14 mouse cellular contexts compared by ENCODE assay signal in the genomic region with DNA sequence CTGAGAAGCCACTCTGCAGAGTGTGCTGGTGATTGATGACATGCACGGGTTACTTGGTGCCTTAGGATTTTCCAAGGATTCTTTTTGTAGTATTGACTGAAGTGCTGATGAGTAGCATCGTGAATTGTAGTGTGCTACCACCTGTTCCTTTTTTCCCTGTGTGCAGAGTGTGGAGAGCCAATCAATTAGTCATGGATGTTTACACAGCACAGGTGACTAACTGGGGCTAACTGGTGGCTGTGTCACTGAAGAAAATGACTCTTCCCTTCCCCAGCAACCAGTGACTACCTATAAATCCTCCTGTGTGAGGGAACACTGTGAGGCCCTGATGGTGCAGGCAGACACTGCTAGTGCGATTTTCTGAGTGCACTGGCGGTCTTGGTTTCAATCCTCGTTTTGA.
A peak's percentile ranks its signal among the peaks of the same experiment; 100 is the strongest.
DNase-seq lines count a peak whose midpoint lies in the region; ATAC-seq and TF ChIP-seq lines count a peak whose summit lies in the region.
"Had no signal": no experiment of that assay in that cellular context is flagged by ENCODE, and none has a peak within 500 bp of the region (broad histone marks: within the 10 kb centered on the region; RNA-seq: fewer than 3 reads in every experiment).

No protein-coding gene starts in this region.

- peak; percentile 19 to 36 for DNase-seq in adrenal gland, adult (ENCODE audit: inconsistent age in 2 of 2, low spot score in 1 of 2)
- DNase-seq in adrenal gland, postnatal 14 days: no peak
- DNase-seq in layer of hippocampus, adult 2 months (ENCODE audit: low spot score in 2 of 2): no peak
- no peak for DNase-seq in layer of hippocampus, postnatal 25 days (ENCODE audit: extremely low spot score in 1 of 2, low spot score in 1 of 2)
- DNase-seq in cerebellum, postnatal 10 days: peak; percentile 7 to 12
- no peak for DNase-seq in urinary bladder, postnatal 25 days (ENCODE audit: low spot score)
- no peak for DNase-seq in adipocyte (ENCODE audit: low spot score)
- DNase-seq: gastrocnemius, postnatal 36 days; left cerebral cortex, postnatal 4 days; liver, embryonic 13.5 days had no signal

- WGBS in neural tube, embryonic 12.5 days: 37% methylated on average over 5 of the region's 5 CpGs

- no peak overlapping the region for H3K9ac ChIP-seq in neural tube, embryonic 12.5 days
- H3K9ac ChIP-seq: heart, embryonic 13.5 days; liver, embryonic 13.5 days had no signal

- H3K4me3 ChIP-seq in layer of hippocampus, adult 2 months: no peak overlapping the region
- no peak overlapping the region for H3K4me3 ChIP-seq in neural tube, embryonic 12.5 days
- H3K4me3 ChIP-seq: heart, embryonic 13.5 days; liver, embryonic 13.5 days had no signal

- no peak overlapping the region for H3K4me2 ChIP-seq in neural tube, embryonic 12.5 days (replicated peaks)
- H3K4me2 ChIP-seq: heart, embryonic 13.5 days; liver, embryonic 13.5 days had no signal

- peak; percentile 58 for ATAC-seq in neural tube, embryonic 12.5 days (ENCODE audit: low FRiP score, low read depth)

- no peaks in the 10 kb centered on the region for H3K9me3 ChIP-seq in neural tube, embryonic 12.5 days
- H3K9me3 ChIP-seq: heart, embryonic 13.5 days; liver, embryonic 13.5 days had no signal

- no peaks in the 10 kb centered on the region for H3K27me3 ChIP-seq in neural tube, embryonic 12.5 days (replicated peaks)
- H3K27me3 ChIP-seq: CH12.LX; heart, embryonic 13.5 days; liver, embryonic 13.5 days had no signal

- TF ChIP-seq CTCF in layer of hippocampus, adult 2 months (conservative IDR thresholded peaks at IDR 0.05): no peak

- peak overlapping the region; percentile 55; the same call in 1 of the 2 replicates for H3K27ac ChIP-seq in layer of hippocampus, adult 2 months
- H3K27ac ChIP-seq in neural tube, embryonic 12.5 days: no peak overlapping the region
- H3K27ac ChIP-seq: heart, embryonic 13.5 days; kidney, postnatal 0 days; liver, embryonic 13.5 days had no signal

- H3K4me1 ChIP-seq in neural tube, embryonic 12.5 days: peaks cover 9% of the 10 kb centered on the region
- H3K4me1 ChIP-seq: liver, embryonic 13.5 days had no signal

- no peaks in the 10 kb centered on the region for H3K36me3 ChIP-seq in neural tube, embryonic 12.5 days
- H3K36me3 ChIP-seq: liver, embryonic 13.5 days had no signal

Comparison
In these comparisons a context has a peak if more than half of its experiments do, and no peak if none do; other contexts are left out.
1. DNase-seq: peak in adrenal gland, adult (2 of 2) and cerebellum, postnatal 10 days (2 of 2); none in adrenal gland, postnatal 14 days (single experiment), layer of hippocampus, adult 2 months (0 of 2), layer of hippocampus, postnatal 25 days (0 of 2), urinary bladder, postnatal 25 days (single experiment) and adipocyte (single experiment).